Mouse (Mus musculus) ES-E14 (cell line): Measurements from ENCODE around the gene Ranbp2.

ENCODE experiments used
- CHD2 ChIP-seq: IDR thresholded peaks from 2 replicates; pipeline ENCODE4 v1.6.1; 2014; ENCODE audit warnings: mild to moderate bottlenecking, low read depth, low read length, inconsistent platforms
- HCFC1 ChIP-seq: IDR thresholded peaks from 2 replicates; pipeline ENCODE4 v1.6.1; 2012; ENCODE audit warnings: low read length, inconsistent platforms, borderline replicate concordance; ENCODE audit not compliant: insufficient read depth
- MAFK ChIP-seq: IDR thresholded peaks from 2 replicates; pipeline ENCODE4 v1.6.1; 2014; ENCODE audit warnings: mild to moderate bottlenecking, low read depth, low read length, inconsistent platforms; ENCODE audit not compliant: insufficient read depth
- ZNF384 ChIP-seq: IDR thresholded peaks from 2 replicates; pipeline ENCODE4 v1.6.1; 2012; ENCODE audit warnings: low read depth, low read length, inconsistent platforms

DNA sequence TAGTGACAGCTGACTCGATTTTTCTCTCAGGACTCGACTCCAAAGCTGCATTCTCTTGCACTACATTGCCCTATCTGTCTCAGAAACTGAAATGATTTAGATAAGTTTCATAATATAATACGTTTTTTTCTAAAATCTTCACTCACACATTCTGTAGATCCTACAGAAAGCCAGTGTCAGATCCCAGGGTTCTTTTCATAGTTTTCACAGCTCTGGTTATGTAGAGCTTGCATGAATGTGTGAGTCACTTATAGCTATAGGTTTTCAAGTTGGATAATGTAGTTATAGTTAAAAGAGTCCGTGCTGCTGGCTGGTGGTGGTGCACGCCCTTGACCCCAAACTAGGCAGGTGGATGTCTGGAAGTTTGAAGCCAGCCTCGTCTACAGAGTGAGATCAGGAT lies 42.1 kb upstream of the Ranbp2 start:
- no peak for TF ChIP-seq HCFC1
- no peak for TF ChIP-seq MAFK
- no peak for TF ChIP-seq CHD2
- no peak for TF ChIP-seq ZNF384
